Mouse (Mus musculus) ovary, postnatal 14 days (tissue): Measurements from ENCODE around the gene Nudcd2.
A peak's percentile ranks its signal among the peaks of the same experiment; 100 is the strongest.

Experiments
- DNase-seq: peaks from one replicate; pipeline ENCODE4 v3.0.0; 2022; ENCODE audit warnings: low spot score

Gene Nudcd2

GRCm38 (mm10) chr11:40755109-40755627, 21.7 kb downstream of the Nudcd2 start, which contains the start of gene Ccng1:
Ccng1 (minus strand) TSS chr11:40755311.
- peak; percentile 68 for DNase-seq

- DNase-seq, result no peak
Observed at GRCm38 (mm10) chr11:40755968-40756367, 22.5 kb downstream of the Nudcd2 start.

- no peak for DNase-seq
Observed at GRCm38 (mm10) chr11:40759896-40760295, 26.4 kb downstream of the Nudcd2 start.

- no peak for DNase-seq
Observed at GRCm38 (mm10) chr11:40763395-40763794, 29.9 kb downstream of the Nudcd2 start.

GRCm38 (mm10) chr11:40764690-40765089, 31.2 kb downstream of the Nudcd2 start:
- DNase-seq, result no peak

DNA sequence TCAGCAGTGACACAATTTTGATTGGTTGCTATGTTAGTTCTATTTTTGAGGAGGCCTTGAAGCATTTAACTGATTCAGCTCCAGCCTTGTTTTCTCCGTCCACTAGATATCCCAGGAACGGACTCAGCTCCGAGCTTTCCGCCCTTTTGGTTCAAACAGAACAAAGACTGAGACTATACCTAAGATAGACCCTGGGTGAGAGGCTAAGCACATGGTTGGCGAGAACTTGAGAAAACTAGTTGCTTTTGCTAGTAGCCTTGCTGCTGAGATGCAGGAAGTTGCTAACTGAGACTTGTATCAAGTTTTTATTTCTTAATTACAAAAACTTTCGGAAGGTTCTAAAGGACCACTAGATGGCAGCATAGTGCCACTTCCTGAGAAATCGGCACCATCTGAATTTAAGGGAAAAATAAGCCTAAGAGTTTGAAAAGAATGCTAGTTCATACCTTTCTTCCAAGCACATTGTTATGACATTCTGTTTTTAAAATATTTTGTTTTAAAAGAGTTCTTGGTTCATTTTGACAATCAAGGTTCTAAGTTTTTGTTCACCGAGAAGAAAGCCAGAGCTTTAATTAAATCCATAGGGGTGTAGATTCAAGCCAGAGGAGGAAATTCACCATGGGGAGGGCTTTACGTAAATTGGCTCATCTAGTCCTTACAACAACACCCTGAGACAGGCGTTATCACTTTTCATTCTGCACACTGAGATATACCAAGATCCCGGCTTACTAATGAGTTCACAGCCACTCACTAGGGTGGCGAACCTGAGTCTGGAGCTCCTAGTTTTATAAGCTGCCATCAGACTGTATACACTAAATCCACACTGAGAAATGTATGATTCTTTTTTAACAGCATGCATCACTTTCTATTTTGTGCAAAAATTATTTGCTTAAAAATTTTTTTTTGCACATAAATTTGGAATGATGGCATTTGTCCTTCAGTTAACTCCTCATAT, 42.1 kb downstream of the Nudcd2 start:
- DNase-seq, result peak; percentile 16

DNA sequence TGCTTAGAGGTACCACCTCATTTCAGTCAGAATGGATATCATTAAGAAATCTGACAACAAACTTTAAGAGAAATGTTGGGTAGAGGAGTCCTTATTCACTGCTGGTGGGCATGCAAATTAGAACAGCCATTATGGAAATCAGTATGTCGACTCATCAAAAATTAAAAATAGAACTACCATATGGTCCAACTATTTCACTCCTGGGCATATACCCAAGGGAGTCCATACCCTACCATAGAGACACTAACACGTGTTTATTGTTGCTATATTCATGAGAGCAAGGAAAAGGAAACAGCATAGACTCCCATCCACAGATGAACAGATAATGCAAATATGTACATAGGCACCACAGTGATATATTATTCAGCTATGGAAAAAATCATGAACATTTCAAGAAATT, 48.4 kb downstream of the Nudcd2 start:
- no peak for DNase-seq

DNA sequence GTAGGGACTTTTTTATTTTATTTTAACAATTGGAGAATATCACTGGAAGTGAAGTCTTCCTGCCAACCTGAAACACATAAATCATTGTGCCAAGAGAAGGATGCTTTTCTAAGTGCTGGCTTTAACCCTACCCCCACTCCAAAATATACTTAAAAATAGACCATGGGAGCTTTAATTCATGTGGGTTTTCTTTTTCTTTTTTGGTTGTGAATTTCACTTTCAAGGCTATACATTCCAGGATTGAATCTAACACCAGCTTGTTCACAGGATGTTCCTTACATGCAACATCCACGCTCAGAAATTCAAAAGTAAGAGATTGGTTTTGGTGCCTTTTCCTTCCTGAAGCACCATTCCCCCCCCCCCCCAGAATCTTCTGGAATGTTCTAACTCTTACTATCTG, 49.9 kb downstream of the Nudcd2 start:
- no peak for DNase-seq

GRCm38 (mm10) chr11:40784326-40784725, 50.9 kb downstream of the Nudcd2 start:
- DNase-seq, result no peak

DNA sequence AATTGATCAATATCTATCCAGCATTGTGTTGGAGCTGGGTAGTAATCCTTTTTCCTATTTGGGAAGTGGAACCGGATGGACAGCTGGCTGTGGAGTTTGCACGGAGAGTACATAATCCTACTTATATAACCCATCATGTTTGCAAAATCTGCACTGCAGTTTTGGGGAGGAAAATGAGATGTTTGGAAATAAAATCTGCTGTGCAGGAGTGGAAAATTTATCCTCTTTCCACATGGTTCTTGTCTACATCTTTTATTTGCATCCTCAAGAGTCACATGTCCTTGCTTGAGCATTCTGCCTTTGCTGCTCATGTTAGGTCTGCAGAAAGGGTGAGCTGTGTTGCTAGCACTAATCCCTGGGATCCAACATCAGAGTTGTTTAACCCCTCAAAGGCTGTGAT, 53.4 kb downstream of the Nudcd2 start:
- DNase-seq, result no peak
